Mouse (Mus musculus) limb, embryonic 15.5 days (tissue): ENCODE data around the gene Ttc13. TPM values are rescaled to one million over a fixed set of nuclear protein-coding genes. Genes with fewer than 3 reads are reported as not detected.

Source experiments
- ATAC-seq: fragments of 200-750 bp; cut with Nextera tagmentation; 2 replicates; pipeline ENCODE4 v1.8.0; 2017; ENCODE audit warnings: low read depth, moderate TSS enrichment; ENCODE audit not compliant: insufficient number of reproducible peaks, low FRiP score, low TSS enrichment
- H3K27ac ChIP-seq: fragments of 300-500 bp; sonication (generic); 2 replicates; pipeline ENCODE4 v1.5.1; 2015; ENCODE audit warnings: moderate library complexity, mild to moderate bottlenecking, inconsistent platforms
- H3K27me3 ChIP-seq: fragments of 300-500 bp; sonication (generic); 2 replicates; pipeline ENCODE4 v1.6.1; 2015; ENCODE audit warnings: inconsistent platforms
- H3K36me3 ChIP-seq: fragments of 300-500 bp; sonication (generic); 2 replicates; pipeline ENCODE4 v1.6.1; 2015; ENCODE audit warnings: inconsistent platforms
- H3K4me1 ChIP-seq: fragments of 300-500 bp; sonication (generic); 2 replicates; pipeline ENCODE4 v1.6.1; 2015; ENCODE audit warnings: inconsistent platforms
- H3K4me2 ChIP-seq: fragments of 300-500 bp; sonication (generic); 2 replicates; pipeline ENCODE4 v1.6.1; 2015; ENCODE audit warnings: mild to moderate bottlenecking, inconsistent platforms
- H3K4me3 ChIP-seq: fragments of 300-500 bp; sonication (generic); 2 replicates; pipeline ENCODE4 v1.5.1; 2015; ENCODE audit warnings: mild to moderate bottlenecking, inconsistent platforms
- H3K9ac ChIP-seq: fragments of 300-500 bp; sonication (generic); 2 replicates; pipeline ENCODE4 v1.6.1; 2015; ENCODE audit warnings: inconsistent platforms
- H3K9me3 ChIP-seq: fragments of 300-500 bp; sonication (generic); 2 replicates; pipeline ENCODE4 v1.6.1; 2016; ENCODE audit warnings: inconsistent platforms
- WGBS: fragments of 180-500 bp; shearing (Covaris S2); methylation state at CpG from one replicate; pipeline ENCODE4 v1.1.7; 2015; 5-methylcytosine and 5-hydroxymethylcytosine counted together
- polyA plus RNA-seq: library from polyadenylated mRNA; unstranded; fragments of >200 nt; fragmentation: Nextera tagmentation; extraction: Ambion mirVana; gene quantifications from 2 replicates; pipeline ENCODE4 v1.2.1, GENCODE M21; 2015

The Ttc13 gene
- polyA plus RNA-seq, 1 experiment from 2014 or later: 41.6 TPM

DNA sequence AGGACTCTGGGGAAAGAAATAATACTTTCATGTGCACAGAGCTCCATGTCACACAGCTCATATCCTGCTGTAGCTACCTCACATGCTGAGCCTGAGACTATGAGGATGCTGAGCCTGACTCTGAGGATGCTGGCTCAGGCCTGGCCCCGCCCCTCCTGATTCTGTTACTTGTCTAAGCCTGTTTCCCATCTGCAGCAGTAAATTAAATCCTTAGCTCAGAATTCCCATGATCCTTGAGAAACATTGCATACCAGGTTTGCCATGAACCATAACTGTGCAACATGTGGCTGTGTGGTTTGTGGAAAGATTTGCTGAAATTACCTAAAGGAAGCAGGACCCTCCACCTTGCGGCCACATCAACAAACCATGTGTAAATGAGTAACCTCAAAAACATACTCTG is 49.4 kb downstream of the Ttc13 start:
- Histone ChIP-seq H3K4me2 (no peak overlapping the region), H3K27ac (no peak overlapping the region), H3K9me3 (no peaks in the 10 kb centered on the region), H3K36me3 (peaks cover 44% of the 10 kb centered on the region), H3K4me3 (no peak overlapping the region), H3K4me1 (peaks cover 6% of the 10 kb centered on the region), H3K27me3 (no peaks in the 10 kb centered on the region), H3K9ac (no peak overlapping the region)
- WGBS: 78% methylated on average over 2 of the region's 2 CpGs
- no peak for ATAC-seq

DNA sequence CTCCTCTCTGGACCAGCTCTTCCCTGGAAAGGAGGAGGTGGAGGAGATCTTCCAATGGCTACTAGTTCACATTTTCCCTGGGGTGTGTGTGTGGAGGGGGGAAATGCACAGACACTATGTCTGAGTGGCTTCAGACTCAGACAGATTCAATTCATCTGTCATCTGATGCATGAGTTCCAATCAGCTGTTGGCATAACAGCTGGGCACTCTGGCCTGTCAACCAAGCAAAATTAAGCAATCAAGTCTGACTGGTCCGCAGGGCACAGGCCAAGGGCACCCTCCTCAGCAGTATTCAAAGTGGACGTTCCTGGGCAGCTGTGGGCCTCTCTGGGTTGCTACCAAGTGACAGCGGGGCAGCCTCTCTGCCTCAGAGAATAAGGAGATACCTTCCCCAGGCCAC is 53.0 kb downstream of the Ttc13 start:
- no peaks in the 10 kb centered on the region for H3K9me3 ChIP-seq
- H3K36me3 ChIP-seq: peaks cover 21% of the 10 kb centered on the region
- H3K27me3 ChIP-seq: no peaks in the 10 kb centered on the region
- H3K9ac ChIP-seq: no peak overlapping the region
- ATAC-seq: no peak
- WGBS: 77% methylated on average over 3 of the region's 3 CpGs
- 0 out of 2 replicates have a peak, but pooled peaks cover under 1% of the 10 kb centered on the region for H3K4me1 ChIP-seq
- no peak overlapping the region for H3K4me3 ChIP-seq
- H3K27ac ChIP-seq: no peak overlapping the region
- no peak overlapping the region for H3K4me2 ChIP-seq

DNA sequence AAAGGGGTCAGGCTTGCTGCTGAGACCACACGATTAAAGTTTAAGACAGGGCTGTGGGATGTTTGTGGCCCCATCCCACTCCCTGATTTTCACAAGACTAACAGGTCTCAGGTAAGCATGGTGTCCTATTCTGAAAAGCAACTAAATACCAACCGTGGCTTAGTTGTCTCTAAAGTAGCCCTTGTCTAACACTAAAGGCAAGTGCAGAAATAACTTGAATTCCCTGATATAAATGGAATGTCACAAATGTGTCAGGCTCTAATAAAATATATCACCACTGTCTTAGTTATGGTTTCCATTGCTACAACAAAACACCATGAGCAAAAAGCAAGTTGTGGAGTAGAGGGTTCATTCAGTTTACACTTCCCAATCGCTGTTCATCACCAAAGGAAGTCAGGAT is 57.4 kb downstream of the Ttc13 start:
- Histone ChIP-seq H3K9me3 (no peaks in the 10 kb centered on the region), H3K36me3 (no peaks in the 10 kb centered on the region), H3K4me3 (no peak overlapping the region), H3K4me1 (peaks cover 31% of the 10 kb centered on the region), H3K27ac (0 out of 2 replicates have a peak overlapping the region, but pooled peaks have one; percentile 93), H3K27me3 (no peaks in the 10 kb centered on the region), H3K4me2 (no peak overlapping the region), H3K9ac (no peak overlapping the region)
- ATAC-seq: no peak
- 80% methylated on average over 3 of the region's 3 CpGs for WGBS

DNA sequence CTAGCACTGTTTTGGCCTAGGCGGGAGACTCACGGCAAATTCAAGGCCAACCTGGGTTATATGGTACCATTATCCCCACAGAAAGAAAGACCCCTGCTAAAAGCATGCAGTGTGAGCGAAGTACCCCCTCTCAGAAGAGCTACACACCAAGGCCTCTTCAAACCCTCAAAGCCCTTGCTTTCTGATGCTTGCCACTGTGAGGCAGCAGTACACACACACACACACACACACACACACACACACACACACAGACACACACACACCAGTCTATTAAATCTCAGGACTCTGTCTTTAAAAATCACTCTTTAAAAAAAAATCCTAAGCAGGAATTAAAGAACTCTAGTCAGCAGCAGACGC is 57.9 kb downstream of the Ttc13 start:
- H3K9me3 ChIP-seq: no peaks in the 10 kb centered on the region
- H3K27me3 ChIP-seq: no peaks in the 10 kb centered on the region
- H3K27ac ChIP-seq: peak overlapping the region; percentile 93
- no peak overlapping the region for H3K9ac ChIP-seq
- H3K36me3 ChIP-seq: no peaks in the 10 kb centered on the region
- WGBS: 49% methylated on average over 4 of the region's 4 CpGs
- H3K4me2 ChIP-seq: peak overlapping the region; percentile 65
- peak overlapping the region; percentile 89 for H3K4me3 ChIP-seq
- no peak for ATAC-seq
- peaks cover 36% of the 10 kb centered on the region for H3K4me1 ChIP-seq

DNA sequence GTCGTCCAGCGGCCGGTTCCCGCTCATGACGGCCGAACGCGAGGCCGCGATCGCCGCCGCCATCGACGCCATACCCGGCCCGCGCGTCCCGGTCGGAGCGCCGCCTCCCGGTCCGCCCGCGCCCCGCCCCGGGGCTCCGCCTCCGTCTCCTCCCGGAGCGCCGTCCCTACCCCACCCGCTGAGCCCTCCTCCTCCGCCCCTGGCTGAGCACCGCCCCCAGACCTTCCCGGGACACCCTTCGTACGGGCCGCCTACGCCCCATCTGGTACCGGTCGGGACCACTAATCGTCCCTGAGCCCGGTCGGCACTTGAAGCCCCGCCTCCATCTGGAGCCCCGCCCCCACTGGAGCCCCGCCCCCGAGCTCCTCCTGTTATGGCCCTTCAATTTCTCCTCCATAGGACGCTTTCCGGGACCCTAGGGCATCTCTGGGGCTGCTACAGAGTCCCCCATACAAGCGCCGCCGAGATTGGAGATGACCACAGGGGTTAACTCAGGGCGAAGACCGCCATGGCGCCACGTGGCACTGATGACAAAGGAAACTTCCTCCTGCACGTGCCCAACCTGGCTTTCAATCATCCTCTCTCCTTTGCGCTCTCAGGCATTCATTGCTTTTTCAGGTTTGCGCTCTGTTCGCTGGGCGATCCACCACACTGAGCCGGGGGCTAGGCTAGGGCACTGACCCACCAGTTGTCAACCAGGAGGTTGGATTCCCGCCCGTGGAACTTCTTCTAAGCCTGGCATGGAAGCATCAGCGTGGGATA is 58.5 kb downstream of the Ttc13 start, which contains the start of gene 2310022B05Rik:
Gene 2310022B05Rik, minus strand, starts transcription at position 258 of the 762 bp plus-strand sequence.
- peaks cover 40% of the 10 kb centered on the region for H3K4me1 ChIP-seq
- H3K9ac ChIP-seq: peak within 1 kb of the TSS; percentile 90
- H3K36me3 ChIP-seq: no peaks in the 10 kb centered on the region
- no peaks in the 10 kb centered on the region for H3K9me3 ChIP-seq
- no peaks in the 10 kb centered on the region for H3K27me3 ChIP-seq
- peak; percentile 96 for ATAC-seq
- WGBS: 2% methylated on average over 55 of the region's 69 CpGs
- H3K27ac ChIP-seq: peak within 1 kb of the TSS; percentile 93
- H3K4me2 ChIP-seq: peak within 1 kb of the TSS; percentile 65
- H3K4me3 ChIP-seq: peak within 1 kb of the TSS; percentile 89

DNA sequence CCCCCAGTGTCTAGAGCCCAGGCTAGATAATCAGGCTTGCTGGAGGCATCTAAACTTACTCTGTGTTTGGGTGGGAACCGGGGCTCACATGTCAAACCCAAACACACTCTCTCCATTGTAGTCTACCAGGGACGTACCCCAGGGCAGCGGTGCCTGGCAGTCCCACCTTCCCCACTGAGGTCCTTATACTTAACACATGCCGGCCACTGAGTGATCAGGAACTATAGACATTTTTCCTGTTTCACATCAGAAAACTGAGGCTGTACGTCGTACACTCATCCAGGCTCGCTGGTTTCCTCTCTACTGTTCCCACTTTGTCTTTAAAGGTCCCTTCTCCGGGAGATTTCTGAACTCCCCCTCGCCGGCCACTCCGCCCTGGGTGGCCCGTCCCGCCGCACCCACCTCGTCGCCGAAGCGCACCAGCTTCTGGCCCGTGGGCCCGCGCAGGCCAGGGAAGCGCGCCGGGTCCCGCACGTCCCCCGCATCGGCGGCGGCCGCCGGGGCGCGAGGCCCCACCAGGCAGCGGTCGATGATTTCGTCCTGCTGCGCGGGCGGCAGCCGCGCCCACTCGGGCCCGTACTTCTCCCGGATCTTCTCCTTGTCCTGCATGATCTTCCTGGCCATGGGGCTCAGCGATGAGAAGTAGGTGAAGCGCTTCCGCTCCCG is 59.2 kb downstream of the Ttc13 start:
- peak overlapping the region; percentile 89 for H3K4me3 ChIP-seq
- H3K9me3 ChIP-seq: no peaks in the 10 kb centered on the region
- no peaks in the 10 kb centered on the region for H3K36me3 ChIP-seq
- peak overlapping the region; percentile 93 for H3K27ac ChIP-seq
- H3K9ac ChIP-seq: peak overlapping the region; percentile 90
- peak overlapping the region; percentile 65 for H3K4me2 ChIP-seq
- ATAC-seq: peak; percentile 11; the same call in 1 of the 2 replicates
- under 1% methylated on average over 47 of the region's 49 CpGs for WGBS
- H3K27me3 ChIP-seq: no peaks in the 10 kb centered on the region
- H3K4me1 ChIP-seq: peaks cover 44% of the 10 kb centered on the region

DNA sequence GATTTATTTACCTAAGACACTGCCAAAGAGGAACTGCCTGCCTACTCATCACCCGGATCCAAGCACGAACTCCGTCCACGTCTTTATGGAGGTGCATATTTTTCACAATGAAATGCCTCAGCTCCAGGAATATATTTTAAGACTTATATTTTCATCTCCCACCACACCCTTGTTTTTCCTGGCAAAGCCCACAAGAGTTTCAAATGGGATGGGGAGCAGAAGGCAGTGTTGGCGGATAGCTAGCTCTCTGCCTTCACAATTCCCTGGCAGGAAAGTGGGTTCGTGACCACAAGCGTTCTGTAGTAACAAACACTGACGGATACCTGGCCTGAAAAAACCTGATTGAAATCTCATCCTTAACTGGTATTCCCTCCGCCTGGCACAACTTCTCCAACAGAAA is 60.0 kb downstream of the Ttc13 start:
- Histone ChIP-seq H3K4me1 (peaks cover 44% of the 10 kb centered on the region), H3K9me3 (no peaks in the 10 kb centered on the region), H3K27ac (peak overlapping the region; percentile 93; the same call in 1 of the 2 replicates), H3K4me2 (peak overlapping the region; percentile 65), H3K4me3 (peak overlapping the region; percentile 89), H3K9ac (peak overlapping the region; percentile 90), H3K27me3 (no peaks in the 10 kb centered on the region), H3K36me3 (no peaks in the 10 kb centered on the region)
- WGBS: 17% methylated on average over 9 of the region's 9 CpGs
- ATAC-seq: no peak

DNA sequence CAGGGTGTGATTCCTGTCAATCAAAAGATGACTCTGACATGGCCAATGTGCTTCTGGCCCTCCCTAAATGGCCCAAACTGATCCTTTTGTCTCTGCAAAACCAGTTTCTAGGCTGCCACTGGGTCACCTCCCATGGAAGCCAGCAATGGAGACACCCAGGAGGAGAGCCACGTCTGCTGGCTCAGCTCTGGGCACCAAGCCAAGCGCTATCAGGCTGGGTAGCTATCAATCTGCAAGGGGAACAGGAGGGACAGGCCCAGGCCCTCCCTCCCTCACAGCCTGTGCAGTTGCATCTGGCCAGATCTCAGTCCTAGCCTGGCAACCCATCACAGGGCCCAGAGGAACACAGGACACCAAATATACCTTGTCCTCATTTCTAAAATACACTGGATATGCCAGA is 63.4 kb downstream of the Ttc13 start:
- WGBS: 37% methylated on average over 2 of the region's 2 CpGs
- Histone ChIP-seq H3K4me3 (no peak overlapping the region), H3K4me1 (peaks cover 65% of the 10 kb centered on the region), H3K9me3 (no peaks in the 10 kb centered on the region), H3K27me3 (no peaks in the 10 kb centered on the region), H3K27ac (no peak overlapping the region; the same call in 1 of the 2 replicates), H3K4me2 (no peak overlapping the region), H3K36me3 (peaks cover 10% of the 10 kb centered on the region; the same call in 1 of the 2 replicates), H3K9ac (no peak overlapping the region)
- no peak for ATAC-seq

DNA sequence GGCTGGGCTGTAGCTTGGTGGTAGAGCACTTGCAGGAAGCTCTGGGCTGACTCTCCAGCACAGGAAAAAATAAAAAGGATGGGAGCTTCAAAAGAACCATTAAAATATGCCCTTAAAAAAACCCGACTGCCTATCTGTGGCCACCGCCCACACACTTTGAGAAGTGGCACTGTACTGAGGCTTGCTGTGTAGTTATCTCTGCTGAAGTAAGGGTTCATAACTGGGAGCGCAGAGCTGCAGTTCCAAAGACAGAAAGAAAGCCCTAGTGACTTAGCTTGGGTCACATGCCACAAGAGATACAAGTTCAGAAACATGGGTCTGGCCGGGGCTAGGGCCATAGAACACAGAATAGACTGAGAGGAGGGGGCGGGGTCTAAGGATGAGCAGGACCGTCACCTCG is 63.8 kb downstream of the Ttc13 start:
- no peak for ATAC-seq
- H3K4me2 ChIP-seq: no peak overlapping the region
- H3K4me3 ChIP-seq: no peak overlapping the region
- WGBS: 80% methylated on average over 7 of the region's 7 CpGs
- peak overlapping the region; percentile 34; the same call in 1 of the 2 replicates for H3K27ac ChIP-seq
- H3K9me3 ChIP-seq: no peaks in the 10 kb centered on the region
- H3K36me3 ChIP-seq: peaks cover 10% of the 10 kb centered on the region; the same call in 1 of the 2 replicates
- no peaks in the 10 kb centered on the region for H3K27me3 ChIP-seq
- H3K4me1 ChIP-seq: peaks cover 68% of the 10 kb centered on the region
- no peak overlapping the region for H3K9ac ChIP-seq

DNA sequence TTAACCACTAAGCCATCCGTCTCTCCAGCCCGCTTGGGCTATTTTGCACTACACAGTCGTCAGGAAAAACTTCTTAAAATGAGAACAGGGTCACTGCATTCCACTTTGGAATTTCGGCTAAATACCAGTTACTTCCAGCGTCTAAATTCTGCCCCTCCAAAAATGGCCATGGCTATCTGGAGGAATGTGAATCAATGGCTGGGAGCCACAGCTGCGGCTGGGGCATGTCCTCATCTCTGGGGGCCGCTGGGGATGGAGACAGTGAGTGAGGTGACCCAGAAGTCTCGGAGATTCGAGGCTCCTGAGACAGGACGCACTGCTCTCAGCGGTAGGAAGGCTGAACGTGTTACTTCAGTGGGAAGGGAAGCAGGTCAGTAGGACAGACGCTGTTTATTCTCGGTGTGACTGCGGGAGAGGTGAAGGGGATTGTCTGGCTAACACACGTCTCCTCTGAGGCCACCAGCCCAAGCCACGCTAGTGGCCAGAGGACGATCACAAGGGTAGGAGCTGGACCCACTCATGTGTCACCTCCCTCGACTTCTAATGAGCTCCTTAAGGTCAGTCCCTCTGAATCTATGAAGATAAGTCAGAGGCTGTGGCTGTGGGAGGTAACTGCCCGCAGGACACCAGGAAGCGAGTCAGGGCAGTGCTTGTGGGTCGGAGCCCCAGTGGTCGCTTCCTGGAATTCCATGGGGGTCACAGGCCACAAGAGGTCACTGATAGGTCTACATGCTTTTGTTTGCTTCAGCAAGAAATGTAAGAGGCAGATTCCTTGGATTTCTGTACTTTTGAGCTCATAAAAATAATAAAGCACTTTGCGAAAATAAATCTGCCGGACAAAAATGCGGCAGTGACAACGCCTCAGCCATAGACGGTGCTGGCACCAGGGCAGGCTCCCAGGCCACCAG is 68.0 kb downstream of the Ttc13 start:
- H3K36me3 ChIP-seq: peaks cover 23% of the 10 kb centered on the region; the same call in 1 of the 2 replicates
- no peak overlapping the region for H3K4me2 ChIP-seq
- H3K4me3 ChIP-seq: no peak overlapping the region
- WGBS: 59% methylated on average over 28 of the region's 28 CpGs
- ATAC-seq: no peak
- H3K27ac ChIP-seq: peak overlapping the region; percentile 76
- H3K9me3 ChIP-seq: no peaks in the 10 kb centered on the region
- H3K4me1 ChIP-seq: peaks cover 54% of the 10 kb centered on the region
- no peak overlapping the region for H3K9ac ChIP-seq
- no peaks in the 10 kb centered on the region for H3K27me3 ChIP-seq

DNA sequence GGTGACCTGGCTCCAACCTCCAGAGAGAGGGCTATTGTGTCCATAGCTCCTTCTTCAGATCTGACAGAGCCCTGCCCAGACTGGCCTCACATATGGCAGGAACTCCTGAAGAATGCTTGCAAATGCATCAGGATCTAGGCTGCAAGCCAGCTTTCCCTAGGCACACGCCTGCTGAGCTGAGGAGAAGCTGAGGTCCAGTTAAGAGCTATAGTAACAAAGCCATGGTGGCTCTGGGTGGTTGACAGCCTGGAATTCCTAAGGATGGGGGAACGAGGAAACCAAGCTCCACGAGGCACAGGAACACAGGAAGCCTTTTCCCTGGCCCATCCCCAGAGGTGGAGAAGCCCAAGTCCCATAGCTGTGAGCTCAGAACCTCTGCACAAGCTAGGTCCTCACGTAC is 69.2 kb downstream of the Ttc13 start:
- H3K36me3 ChIP-seq: peaks cover 26% of the 10 kb centered on the region
- ATAC-seq: 0 out of 2 replicates have a peak, but pooled peaks have one; percentile 32
- H3K27me3 ChIP-seq: no peaks in the 10 kb centered on the region
- no peak overlapping the region for H3K4me3 ChIP-seq
- H3K9ac ChIP-seq: no peak overlapping the region
- peak overlapping the region; percentile 76 for H3K27ac ChIP-seq
- no peak overlapping the region for H3K4me2 ChIP-seq
- H3K9me3 ChIP-seq: no peaks in the 10 kb centered on the region
- peaks cover 50% of the 10 kb centered on the region for H3K4me1 ChIP-seq
- WGBS: 14% methylated on average over 4 of the region's 4 CpGs
